Mouse (Mus musculus) liver, embryonic 14.5 days (tissue): ENCODE results near the gene Cldn24. TPM values are rescaled to one million over a fixed set of nuclear protein-coding genes. Genes with fewer than 3 reads are reported as not detected.

Experiments
- ATAC-seq: fragments of 200-750 bp; cut with Nextera tagmentation; 2 replicates; pipeline ENCODE4 v1.8.0; 2017; ENCODE audit warnings: moderate number of reproducible peaks, mild to moderate bottlenecking, moderate library complexity; ENCODE audit not compliant: insufficient read depth
- DNase-seq, 3 experiments: peaks; one replicate each; pipeline ENCODE4 v3.0.0-alpha.2; 2012 to 2013; ENCODE audit warnings: low read depth in 3 of 3, low spot score in 3 of 3
- H3K27ac ChIP-seq: fragments of 300-500 bp; sonication (generic); 2 replicates; pipeline ENCODE4 v1.5.1; 2014; ENCODE audit warnings: moderate library complexity, mild to moderate bottlenecking, control low read depth, inconsistent platforms
- H3K27me3 ChIP-seq: fragments of 300-500 bp; sonication (generic); 2 replicates; pipeline ENCODE4 v1.6.1; 2014; ENCODE audit warnings: mild to moderate bottlenecking, low read length, moderate library complexity; ENCODE audit not compliant: control insufficient read depth, insufficient read depth
- H3K36me3 ChIP-seq: fragments of 300-500 bp; sonication (generic); replicated peaks from 2 replicates; pipeline ENCODE4 v1.6.1; 2014; ENCODE audit warnings: low read depth; ENCODE audit not compliant: control insufficient read depth, insufficient read depth
- H3K4me1 ChIP-seq, 2 experiments: fragments of 200-500 bp in 1 of 2; fragments of 300-500 bp in 1 of 2; sonication (generic) in 1 of 2; replicated peaks; 2 replicates each; pipeline ENCODE4 v1.6.1; 2012 to 2014; ENCODE audit warnings: antibody characterized with exemption in 1 of 2, inconsistent platforms in 1 of 2, low read length in 1 of 2; ENCODE audit not compliant: control insufficient read depth in 2 of 2, insufficient read depth in 2 of 2
- H3K4me2 ChIP-seq: fragments of 300-500 bp; sonication (generic); 2 replicates; pipeline ENCODE4 v1.6.1; 2014; ENCODE audit warnings: low read depth, mild to moderate bottlenecking, control low read depth, moderate library complexity
- H3K4me3 ChIP-seq, 2 experiments: fragments of 200-500 bp in 1 of 2; fragments of 300-500 bp in 1 of 2; sonication (generic) in 1 of 2; 2 replicates each; pipeline ENCODE4 v1.5.1; 2012 to 2014; ENCODE audit warnings: low read depth in 2 of 2, low read length in 2 of 2, mild to moderate bottlenecking in 2 of 2, control low read depth in 1 of 2, inconsistent platforms in 1 of 2, moderate library complexity in 1 of 2; ENCODE audit not compliant: insufficient read depth in 1 of 2
- H3K9ac ChIP-seq: fragments of 300-500 bp; sonication (generic); replicated peaks from 2 replicates; pipeline ENCODE4 v1.6.1; 2014; ENCODE audit warnings: mild to moderate bottlenecking, control low read depth, moderate library complexity
- H3K9me3 ChIP-seq: fragments of 300-500 bp; sonication (generic); 2 replicates; pipeline ENCODE4 v1.6.1; 2016; ENCODE audit warnings: low read length, mixed read lengths; ENCODE audit not compliant: control insufficient read depth
- CTCF ChIP-seq: IDR thresholded peaks from 2 replicates; pipeline ENCODE4 v1.5.1; 2016; ENCODE audit warnings: antibody characterized with exemption, low read depth, control low read depth
- EP300 ChIP-seq: IDR thresholded peaks from 2 replicates; pipeline ENCODE4 v1.6.1; 2016; ENCODE audit warnings: antibody characterized with exemption, low read depth
- WGBS: fragments of 180-500 bp; shearing (Covaris S2); extraction: QIAGEN DNeasy Blood & Tissue Kit; methylation state at CpG from one replicate; pipeline ENCODE4 v1.1.7; 2014; ENCODE audit not compliant: insufficient replicate concordance; 5-methylcytosine and 5-hydroxymethylcytosine counted together
- polyA plus RNA-seq, 2 experiments: library from polyadenylated mRNA; depleted of rRNA in 1 of 2; stranded (reverse) in 1 of 2; unstranded in 1 of 2; fragments of >200 nt; fragmentation: Nextera tagmentation in 1 of 2; extraction: Ambion mirVana in 1 of 2; gene quantifications; 2 replicates each; pipeline versions ENCODE4 v1.2.1 to v1.2.3; 2012 to 2014

The Cldn24 gene
- polyA plus RNA-seq, 2 experiments, result not detected

DNA sequence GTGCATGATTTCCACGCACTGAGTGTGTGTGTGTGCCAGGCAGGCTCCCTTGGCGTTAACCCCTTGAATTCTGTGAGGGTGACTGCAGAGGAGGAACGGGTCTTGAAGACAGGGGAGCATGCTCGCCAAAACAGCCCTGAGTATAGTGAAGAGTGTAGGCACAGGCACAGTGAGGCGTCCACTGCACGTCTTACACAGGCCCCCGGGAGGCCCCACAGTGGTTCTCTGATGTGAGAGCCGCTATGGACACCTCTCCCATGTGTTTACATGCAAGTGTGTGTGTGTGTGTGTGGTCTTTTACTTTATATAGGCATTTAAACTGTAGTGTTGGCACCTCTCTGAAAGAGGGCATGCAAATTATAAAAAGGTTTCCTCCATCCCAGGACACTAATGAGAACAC is 44.6 kb downstream of the Cldn24 start:
- DNase-seq (no peak), ATAC-seq (no peak)
- Histone ChIP-seq H3K27ac (no peak overlapping the region), H3K9me3 (no peaks in the 10 kb centered on the region), H3K27me3 (no peaks in the 10 kb centered on the region), H3K4me1 (no peaks in the 10 kb centered on the region), H3K9ac (no peak overlapping the region), H3K4me3 (no peak overlapping the region), H3K4me2 (no peak overlapping the region), H3K36me3 (no peaks in the 10 kb centered on the region; the same call in 1 of the 2 replicates)
- WGBS, result 69% methylated on average over 8 of the region's 8 CpGs
- no peak for TF ChIP-seq CTCF
- no peak for TF ChIP-seq EP300

DNA sequence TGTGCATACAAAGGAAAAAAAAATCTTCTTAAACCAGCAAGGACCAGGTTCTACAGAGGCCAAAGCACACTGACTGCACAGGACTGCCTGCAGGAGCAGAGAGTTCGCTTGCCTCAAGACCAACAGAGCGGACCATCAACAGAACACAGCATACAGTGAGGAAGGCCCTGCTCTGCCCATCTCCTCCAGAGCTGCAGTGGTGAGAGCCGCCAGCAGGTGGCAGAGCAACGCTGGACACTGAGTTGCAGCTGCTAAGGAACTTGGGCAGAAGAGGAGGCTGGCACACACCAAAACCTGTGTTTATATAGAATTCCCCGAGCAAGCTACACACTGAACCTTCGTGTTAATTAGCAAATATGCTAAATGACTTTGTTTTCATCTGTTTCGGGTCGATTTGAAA is 45.1 kb downstream of the Cldn24 start:
- ATAC-seq (no peak), DNase-seq (peak in 2 of 3 experiments; percentile 16 to 19)
- Histone ChIP-seq H3K9ac (no peak overlapping the region), H3K27ac (no peak overlapping the region), H3K4me3 (no peak overlapping the region), H3K4me2 (no peak overlapping the region), H3K4me1 (no peaks in the 10 kb centered on the region), H3K36me3 (no peaks in the 10 kb centered on the region; the same call in 1 of the 2 replicates), H3K27me3 (no peaks in the 10 kb centered on the region), H3K9me3 (no peaks in the 10 kb centered on the region)
- TF ChIP-seq CTCF (peak; percentile 93), EP300 (no peak)
- 20% methylated on average over 8 of the region's 8 CpGs for WGBS

Other genes with a start within 250 kb of the Cldn24 start
- gene Ing2, start 146.6 kb upstream of the Cldn24 start, polyA plus RNA-seq (2012; rRNA removed), result 5.8 and 14.1 TPM in 2 replicates
- gene Ing2, start 146.6 kb upstream of the Cldn24 start, polyA plus RNA-seq (2014; fragmentation: Nextera tagmentation; extraction: Ambion mirVana), result 8.6 and 8.9 TPM in 2 replicates
- 5.2 and 5.8 TPM in 2 replicates for gene Cdkn2aip, start 108.2 kb upstream of the Cldn24 start, polyA plus RNA-seq (2012; rRNA removed)
- gene Cdkn2aip, start 108.2 kb upstream of the Cldn24 start, polyA plus RNA-seq (2014; fragmentation: Nextera tagmentation; extraction: Ambion mirVana), result 13.2 and 14.1 TPM in 2 replicates
- gene Cldn22, start 2.3 kb downstream of the Cldn24 start, polyA plus RNA-seq (2012; rRNA removed), result not detected in 2 replicates
- not detected in 2 replicates for gene Cldn22, start 2.3 kb downstream of the Cldn24 start, polyA plus RNA-seq (2014; fragmentation: Nextera tagmentation; extraction: Ambion mirVana)
- 0.63 and 0.90 TPM in 2 replicates for gene Wwc2, start 168.8 kb downstream of the Cldn24 start, polyA plus RNA-seq (2012; rRNA removed)
- 1.0 TPM in 2 replicates for gene Wwc2, start 168.8 kb downstream of the Cldn24 start, polyA plus RNA-seq (2014; fragmentation: Nextera tagmentation; extraction: Ambion mirVana)